Mouse (Mus musculus): ENCODE results near the gene Cacnb2. TPM values are rescaled to one million over a fixed set of nuclear protein-coding genes. Genes with fewer than 3 reads are reported as not detected.
"Not testable (repeated sequence)": the region's sequence is repeated elsewhere in the genome, so short reads cannot be mapped to it uniquely, and the experiment has no call there.

Gene Cacnb2
- total RNA-seq, 2 experiments from 2014 or later, result 54.6 to 59.3 TPM

GRCm38 (mm10) chr2:14656673-14657072 lies 53.8 kb downstream of the Cacnb2 start:
- no peak for DNase-seq (ENCODE audit: low spot score in 2 of 2)

GRCm38 (mm10) chr2:14657205-14657844 lies 54.4 kb downstream of the Cacnb2 start:
- DNase-seq (ENCODE audit: low spot score in 2 of 2), result no peak

DNA sequence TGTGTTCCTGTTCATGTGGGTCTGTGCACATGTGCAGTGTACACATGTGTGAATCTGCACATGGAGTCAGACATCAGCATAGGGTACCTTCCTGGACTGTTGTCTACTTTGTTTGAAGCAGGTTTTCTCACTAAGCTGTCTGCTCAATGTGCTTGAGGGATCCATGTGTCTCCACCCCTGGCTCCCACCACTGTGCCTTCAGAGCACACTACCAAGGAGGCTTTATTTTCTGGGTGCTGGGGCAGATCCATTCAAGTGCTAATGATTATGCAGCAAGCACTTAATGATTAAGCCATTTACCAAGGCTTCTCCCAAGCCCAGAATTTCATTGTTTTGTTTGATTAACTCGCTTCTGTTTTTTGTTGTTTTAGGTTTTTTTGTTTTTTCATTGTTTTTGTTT lies 62.3 kb downstream of the Cacnb2 start:
- no peak for DNase-seq (ENCODE audit: low spot score in 2 of 2)

DNA sequence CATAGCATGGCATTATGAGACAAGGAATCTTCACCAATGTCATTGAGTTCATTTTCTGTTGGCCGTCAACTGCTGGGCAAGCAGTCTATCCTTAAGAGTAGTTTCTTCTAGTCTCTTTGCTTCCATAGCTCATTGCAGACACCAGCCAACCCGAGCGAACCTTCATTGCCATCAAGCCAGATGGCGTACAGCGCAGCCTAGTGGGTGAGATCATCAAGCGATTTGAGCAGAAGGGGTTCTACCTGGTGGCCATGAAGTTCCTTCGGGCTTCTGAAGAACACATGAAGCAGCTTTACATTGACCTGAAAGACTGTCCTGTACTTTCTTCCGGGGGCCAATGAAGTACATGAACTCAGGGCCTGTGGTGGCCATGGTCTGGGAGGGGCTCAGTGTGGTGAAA lies 69.2 kb downstream of the Cacnb2 start:
- DNase-seq (ENCODE audit: low spot score in 2 of 2), result no peak

DNA sequence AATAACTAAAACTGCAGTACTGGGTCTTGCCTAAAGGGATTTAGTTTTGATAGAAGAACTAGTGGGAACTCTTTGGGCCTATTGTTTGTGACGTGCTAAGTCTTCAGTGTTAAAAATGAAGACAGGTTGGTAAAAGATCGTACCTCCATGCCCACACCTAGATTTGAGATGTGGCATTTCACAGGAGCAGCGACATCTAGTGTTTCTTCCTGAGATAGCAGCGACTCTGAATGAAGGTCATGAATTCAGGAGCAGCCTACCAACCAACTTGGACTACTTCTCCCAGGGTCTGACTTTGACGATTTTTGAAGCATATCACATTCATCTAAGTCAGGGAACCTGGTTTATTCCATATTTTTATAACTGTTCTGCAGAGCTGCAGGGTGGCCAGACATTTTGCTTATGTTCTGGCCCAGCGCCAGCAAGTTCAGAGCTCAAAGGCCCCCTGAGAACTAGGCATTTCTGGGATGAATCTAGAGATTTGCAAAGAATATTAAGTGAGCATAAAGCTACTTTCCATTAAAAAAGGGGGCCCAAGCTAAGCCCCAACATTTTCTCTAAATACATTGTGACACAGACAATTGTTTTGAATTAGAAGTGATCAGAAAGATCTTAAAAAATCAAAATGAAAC lies 74.1 kb downstream of the Cacnb2 start:
- DNase-seq (ENCODE audit: low spot score in 2 of 2), result peak; percentile 24 to 29

DNA sequence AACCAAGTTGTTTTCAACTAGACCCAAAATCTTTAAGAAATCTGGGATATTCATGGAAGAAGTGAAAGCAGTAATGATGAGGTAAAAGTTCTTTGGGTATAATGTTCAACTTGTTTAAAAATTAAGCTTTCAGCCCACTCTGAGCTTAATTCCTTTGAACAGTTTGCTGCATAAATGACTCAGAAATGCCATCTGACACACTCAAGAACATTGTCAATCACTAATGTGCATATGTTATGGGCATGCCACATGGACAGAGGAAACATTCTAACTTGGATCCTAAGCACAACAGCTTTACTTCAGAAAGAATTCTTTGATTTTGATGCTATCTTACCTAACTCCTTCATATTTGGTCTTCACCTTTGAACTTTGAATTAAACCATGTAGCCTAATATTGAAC lies 81.3 kb downstream of the Cacnb2 start:
- DNase-seq (ENCODE audit: low spot score in 2 of 2), result no peak

DNA sequence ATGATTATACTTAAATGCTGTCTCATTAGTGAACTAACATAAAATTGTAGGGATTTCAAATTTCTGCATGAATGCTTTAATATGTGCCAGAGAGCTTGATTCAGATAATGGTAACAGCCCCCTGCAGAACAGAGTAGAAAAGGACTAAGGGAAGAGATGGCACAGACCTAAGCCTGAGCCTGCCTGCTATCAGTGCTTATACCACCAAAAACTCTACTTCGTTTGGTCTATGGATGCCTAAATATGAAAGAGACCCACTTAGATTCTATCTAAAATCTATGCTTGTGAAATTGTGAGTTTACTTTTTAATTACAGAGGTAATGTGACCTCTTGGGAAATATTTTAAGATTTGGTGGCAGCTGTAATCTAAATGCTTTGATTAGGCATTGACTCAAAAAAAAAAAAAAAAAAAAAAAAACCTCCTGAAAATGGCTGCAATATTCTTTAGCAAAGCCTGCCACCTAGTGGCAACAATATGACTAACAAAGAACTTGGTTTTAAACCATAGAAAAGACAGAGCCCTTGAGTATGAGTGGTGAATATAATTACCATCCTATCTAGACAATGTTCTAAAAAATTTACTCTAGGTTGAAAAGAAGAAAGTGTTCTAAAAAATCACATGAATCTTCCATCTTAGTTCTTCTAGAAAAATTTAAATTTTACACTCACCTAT lies 100.2 kb downstream of the Cacnb2 start:
- DNase-seq (ENCODE audit: low spot score in 2 of 2), result peak; percentile 42 to 61

DNA sequence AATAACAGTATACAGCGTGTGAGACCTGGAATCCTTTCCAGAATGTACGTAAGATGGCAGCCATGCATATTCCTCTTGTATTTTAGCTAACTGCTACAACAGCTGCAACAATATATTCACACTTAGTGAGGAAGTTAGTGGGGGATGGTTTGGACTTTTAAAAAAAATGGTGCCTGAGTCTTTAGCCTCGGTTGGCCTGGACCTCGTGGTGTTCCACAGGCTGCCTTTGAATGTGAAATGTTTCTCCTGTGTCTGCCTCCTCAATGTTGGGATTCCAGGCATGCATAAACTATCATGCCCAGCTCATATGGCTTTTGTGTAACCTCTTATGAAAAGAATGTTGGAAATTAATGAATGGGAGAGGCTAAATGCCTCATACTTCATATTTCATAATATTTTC lies 100.8 kb downstream of the Cacnb2 start:
- no peak for DNase-seq (ENCODE audit: low spot score in 2 of 2)

DNA sequence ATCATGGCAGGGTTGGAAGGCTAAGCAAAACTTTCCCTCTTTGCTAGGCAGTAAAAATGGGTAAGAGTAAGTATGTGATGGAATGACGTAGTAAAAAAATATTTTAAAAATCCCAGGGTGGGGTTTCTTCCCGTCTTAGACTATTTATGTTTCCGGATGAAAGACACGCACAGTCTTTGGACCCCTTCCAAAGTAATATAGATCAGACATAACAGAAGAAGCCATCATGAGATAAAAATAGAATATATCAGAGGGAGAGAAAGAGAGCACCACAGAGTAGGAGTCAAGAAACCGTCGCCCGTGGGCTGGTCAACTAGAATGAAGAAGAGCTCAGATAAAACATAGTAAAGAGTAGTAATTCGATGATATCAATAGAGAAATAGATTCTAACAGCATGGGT lies 107.4 kb downstream of the Cacnb2 start:
- no peak for DNase-seq (ENCODE audit: low spot score in 2 of 2)

GRCm38 (mm10) chr2:14711751-14712150 lies 108.9 kb downstream of the Cacnb2 start:
- DNase-seq (ENCODE audit: low spot score in 2 of 2), result no peak

DNA sequence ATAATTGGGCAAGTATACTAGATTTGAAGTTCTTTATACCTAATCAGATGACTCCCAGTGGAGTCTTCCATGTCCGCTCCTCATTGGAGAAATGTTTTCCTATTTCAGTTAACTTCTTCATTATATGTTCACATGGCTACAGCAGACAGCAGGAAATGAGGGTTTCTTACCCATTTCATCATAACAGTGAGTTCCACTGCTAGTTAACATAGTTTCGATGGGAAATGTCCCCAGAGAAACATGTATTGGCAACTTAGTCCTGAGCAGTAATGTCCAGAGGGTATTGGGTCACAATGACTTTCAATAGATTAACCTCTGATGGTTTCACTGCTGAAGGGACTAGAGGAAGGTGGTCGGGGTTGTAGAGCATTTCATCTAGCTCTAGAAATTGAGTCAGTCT lies 110.2 kb downstream of the Cacnb2 start:
- no peak for DNase-seq (ENCODE audit: low spot score in 2 of 2)

- peak in 1 of 2 experiments; percentile 7 for DNase-seq (ENCODE audit: low spot score in 2 of 2)
Observed at GRCm38 (mm10) chr2:14716666-14717065, 113.8 kb downstream of the Cacnb2 start.

DNA sequence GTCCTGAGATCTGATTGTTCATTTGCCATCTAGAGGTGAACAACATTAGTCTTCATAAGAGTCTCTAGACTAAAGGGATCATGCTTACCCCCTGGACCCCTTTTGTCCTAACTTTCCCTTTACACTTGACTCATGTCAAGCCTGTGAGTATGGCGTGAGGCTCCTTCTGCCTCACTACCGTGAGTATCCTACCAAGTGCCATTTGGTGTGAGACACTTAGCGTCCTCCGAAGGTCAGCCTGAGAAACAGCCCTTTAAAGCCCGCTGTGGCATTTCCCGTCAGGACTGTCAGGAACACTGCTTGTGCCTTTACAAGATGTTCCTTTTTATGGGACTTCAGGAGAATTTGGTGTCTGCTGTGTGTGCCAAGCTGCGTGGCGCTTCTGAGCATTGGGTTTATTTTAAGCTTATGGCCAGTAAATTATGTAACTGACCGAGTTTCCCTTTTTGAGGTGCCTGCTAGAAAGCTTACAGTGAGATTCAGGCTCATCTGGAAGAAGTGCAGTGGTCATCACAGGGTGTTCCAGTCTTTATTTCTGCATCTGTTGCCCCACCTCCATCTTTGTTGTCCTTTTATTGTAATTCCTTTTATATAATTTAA lies 116.3 kb downstream of the Cacnb2 start:
- DNase-seq (ENCODE audit: low spot score in 2 of 2), result no peak

GRCm38 (mm10) chr2:14725437-14725836 lies 122.5 kb downstream of the Cacnb2 start:
- no peak for DNase-seq (ENCODE audit: low spot score in 2 of 2)

- not testable (repeated sequence) for DNase-seq (ENCODE audit: low spot score in 2 of 2)
Observed at GRCm38 (mm10) chr2:14726601-14727000, 123.7 kb downstream of the Cacnb2 start.

DNA sequence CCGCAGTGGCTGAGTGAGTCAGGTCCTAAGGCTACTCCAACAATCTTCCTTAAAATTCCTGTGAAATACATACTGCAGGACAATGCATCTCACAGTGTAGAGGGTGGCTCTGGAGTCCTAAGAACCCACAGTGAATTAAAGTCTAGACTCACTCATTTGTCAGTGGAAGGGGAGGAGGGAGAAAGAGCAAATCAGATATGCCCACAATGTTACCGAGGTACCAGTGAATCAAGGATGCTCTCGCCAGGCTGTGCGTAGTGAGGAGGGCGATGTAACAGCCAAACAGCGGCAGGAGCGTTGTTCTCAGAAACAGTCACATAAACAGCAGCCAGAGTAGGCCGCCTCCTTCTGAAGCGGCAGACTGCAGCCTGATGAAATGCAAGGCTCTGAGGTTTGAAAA lies 136.0 kb downstream of the Cacnb2 start:
- peak; percentile 25 to 44 for DNase-seq (ENCODE audit: low spot score in 2 of 2)

- peak; percentile 21 to 31 for DNase-seq (ENCODE audit: low spot score in 2 of 2)
Observed at GRCm38 (mm10) chr2:14739510-14739909, 136.6 kb downstream of the Cacnb2 start.

DNA sequence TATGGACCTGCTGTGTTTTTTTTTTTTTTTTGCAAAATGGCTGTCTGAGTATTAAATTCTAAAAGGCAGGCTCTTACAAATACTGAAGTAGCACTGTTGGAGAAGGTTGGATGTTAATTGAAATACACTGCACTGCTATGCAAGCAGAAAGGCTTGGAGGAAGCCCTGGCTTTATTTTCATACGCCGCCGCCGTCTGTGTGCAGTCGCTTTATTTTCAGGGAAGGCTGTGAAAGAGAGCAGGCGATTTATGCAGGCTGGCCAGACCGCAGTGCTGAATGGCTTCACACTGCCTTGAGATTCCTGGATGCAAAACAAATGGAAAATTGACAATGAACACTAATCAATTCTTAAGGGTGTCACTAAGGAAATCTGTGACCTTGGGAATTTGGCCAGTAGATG lies 137.5 kb downstream of the Cacnb2 start:
- DNase-seq (ENCODE audit: low spot score in 2 of 2), result peak; percentile 21 to 38

GRCm38 (mm10) chr2:14744761-14745160 lies 141.9 kb downstream of the Cacnb2 start:
- DNase-seq (ENCODE audit: low spot score in 2 of 2), result no peak

- DNase-seq (ENCODE audit: low spot score in 2 of 2), result no peak
Observed at GRCm38 (mm10) chr2:14762846-14763245, 160.0 kb downstream of the Cacnb2 start.

- peak in 1 of 2 experiments; percentile 18 for DNase-seq (ENCODE audit: low spot score in 2 of 2)
Observed at GRCm38 (mm10) chr2:14763931-14764330, 161.0 kb downstream of the Cacnb2 start.

GRCm38 (mm10) chr2:14769448-14769847 lies 166.6 kb downstream of the Cacnb2 start:
- DNase-seq (ENCODE audit: low spot score in 2 of 2), result no peak

Measured in layer of hippocampus, postnatal 10 days (tissue).